Mouse (Mus musculus): ENCODE data around the gene Pctp. TPM values are rescaled to one million over a fixed set of nuclear protein-coding genes. Genes with fewer than 3 reads are reported as not detected.

Pctp gene
- total RNA-seq, 2 experiments from 2014 or later, result 17.8 to 25.4 TPM

DNA sequence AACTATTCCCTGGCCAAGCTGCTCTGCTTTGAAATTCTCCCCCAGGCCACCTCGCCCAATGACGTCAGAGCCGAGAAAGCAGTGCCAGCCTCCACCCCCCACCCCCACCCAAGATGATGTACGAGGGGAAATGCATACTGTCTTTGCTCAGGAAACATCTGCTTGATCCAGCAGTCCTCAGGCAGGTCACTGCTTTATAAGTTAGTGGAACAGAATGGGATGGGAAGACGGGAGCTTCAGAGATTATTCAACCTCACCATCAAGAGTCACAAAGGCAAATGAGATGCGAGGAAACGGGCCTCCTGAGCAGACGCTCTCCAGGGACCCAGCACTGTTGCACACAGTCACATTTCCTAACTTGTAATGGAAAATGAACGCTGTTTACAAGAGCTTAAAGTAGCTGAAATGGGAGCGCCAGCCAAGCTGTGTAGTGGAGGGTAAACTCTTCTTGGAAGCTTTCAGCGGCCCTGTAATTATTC lies 24.3 kb downstream of the Pctp start:
- 0 out of 2 replicates have a peak, but pooled peaks have one; percentile 17 for ATAC-seq (replicated peaks; ENCODE audit: poor library complexity)

DNA sequence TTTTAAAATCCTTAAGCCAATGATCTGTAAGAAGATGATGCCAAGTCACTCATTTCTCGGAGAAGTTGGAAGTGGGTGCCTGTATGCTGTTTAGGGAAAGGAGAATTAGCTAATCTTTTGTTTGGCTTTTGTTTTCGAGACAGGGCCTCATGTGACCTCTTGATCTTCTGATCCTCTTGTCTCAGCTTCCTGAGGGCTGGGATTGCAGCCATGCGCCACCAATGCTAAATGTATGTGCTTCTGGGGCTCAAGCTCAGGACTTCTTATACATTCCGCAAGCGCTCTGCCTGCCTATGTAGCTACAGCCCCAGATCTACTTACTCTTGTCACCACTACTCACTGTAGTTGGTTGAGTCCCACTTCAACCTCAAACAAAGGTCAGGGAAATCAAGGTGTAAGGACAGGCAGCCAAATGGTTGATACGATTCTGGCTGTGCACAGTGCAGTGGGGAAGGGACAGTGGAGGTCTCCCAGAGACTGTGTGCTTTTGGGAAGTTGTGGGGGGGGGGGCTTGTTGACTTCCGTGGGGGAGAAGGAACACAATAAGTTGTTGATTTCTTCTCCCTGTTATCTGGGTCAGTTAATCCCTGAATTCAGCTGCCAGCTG lies 24.8 kb downstream of the Pctp start:
- no peak for ATAC-seq (replicated peaks; ENCODE audit: poor library complexity)

DNA sequence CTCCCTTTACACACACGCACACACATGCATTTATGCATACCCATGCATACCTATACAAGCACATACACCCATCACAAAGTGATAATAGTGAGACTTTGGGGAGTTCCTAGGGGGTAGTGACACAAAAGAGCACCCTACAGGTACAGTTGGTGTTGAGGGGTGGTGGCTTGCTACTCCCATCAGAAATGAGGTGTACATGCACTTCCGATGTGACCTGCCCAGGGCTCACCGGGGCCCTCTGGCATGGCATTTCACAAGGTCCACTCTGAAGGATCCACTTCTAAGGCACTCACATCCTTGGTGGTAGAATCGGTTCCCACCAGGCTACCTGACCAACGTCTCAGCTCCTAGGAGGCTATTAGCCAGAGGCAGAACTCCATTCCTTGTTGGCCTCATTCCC lies 26.3 kb downstream of the Pctp start:
- no peak for ATAC-seq (replicated peaks; ENCODE audit: poor library complexity)

DNA sequence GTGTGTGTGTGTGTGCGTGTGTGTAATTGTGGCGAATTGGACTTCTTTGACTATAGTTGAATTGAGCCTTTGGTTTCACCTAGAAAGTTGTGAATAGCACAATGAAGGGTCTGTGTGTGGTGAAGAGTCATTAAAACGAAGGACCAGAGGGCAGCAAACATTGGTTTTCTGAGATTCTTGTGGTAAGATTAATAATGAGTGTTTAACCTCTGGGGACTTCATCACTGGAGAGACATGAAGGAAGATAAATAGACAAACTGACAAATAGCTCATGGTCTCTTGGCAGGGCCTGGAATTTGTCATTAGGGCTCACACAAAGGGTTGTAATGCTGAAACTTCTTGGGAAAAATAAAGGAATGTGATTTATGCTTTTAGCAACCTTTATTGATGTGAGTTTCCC lies 31.4 kb downstream of the Pctp start:
- no peak for ATAC-seq (replicated peaks; ENCODE audit: poor library complexity)

DNA sequence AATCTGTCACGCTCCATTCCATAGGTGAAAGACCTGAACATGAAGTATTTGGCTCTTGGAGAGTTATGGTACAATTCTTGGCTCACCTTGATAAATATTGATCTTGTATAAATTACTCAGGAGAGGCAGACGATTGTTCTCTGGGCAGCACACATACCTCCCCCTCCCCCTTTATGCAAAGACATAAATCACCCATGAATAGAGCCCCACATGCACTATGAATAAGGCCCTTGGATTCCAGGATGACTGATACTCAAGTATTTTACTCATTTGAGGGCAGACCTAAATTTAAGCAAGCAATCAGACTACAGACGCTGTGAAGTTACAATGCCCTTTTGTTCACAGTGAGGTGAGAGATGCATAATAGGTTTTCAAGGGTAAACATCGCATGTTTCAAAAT lies 32.0 kb downstream of the Pctp start:
- ATAC-seq (replicated peaks; ENCODE audit: poor library complexity), result no peak

DNA sequence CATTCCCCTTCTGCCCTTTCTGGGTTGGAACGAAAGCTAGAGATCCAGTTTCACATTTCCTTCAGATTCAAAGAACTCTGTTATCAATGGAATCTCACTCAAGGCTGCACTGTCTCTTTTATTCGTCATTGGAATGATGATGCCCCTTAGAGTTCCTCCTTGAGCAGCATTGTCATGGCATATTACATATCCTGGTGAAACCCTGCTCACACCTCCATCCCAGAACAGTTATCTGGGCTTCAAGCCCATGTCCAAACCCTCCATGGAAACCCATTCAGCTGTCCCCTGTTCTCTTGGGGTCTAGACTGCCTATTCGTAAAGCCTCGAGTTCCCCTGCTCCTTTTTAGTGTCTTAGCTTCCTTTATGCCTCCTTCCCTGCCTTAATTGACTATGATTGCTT lies 33.6 kb downstream of the Pctp start:
- ATAC-seq (replicated peaks; ENCODE audit: poor library complexity), result no peak

DNA sequence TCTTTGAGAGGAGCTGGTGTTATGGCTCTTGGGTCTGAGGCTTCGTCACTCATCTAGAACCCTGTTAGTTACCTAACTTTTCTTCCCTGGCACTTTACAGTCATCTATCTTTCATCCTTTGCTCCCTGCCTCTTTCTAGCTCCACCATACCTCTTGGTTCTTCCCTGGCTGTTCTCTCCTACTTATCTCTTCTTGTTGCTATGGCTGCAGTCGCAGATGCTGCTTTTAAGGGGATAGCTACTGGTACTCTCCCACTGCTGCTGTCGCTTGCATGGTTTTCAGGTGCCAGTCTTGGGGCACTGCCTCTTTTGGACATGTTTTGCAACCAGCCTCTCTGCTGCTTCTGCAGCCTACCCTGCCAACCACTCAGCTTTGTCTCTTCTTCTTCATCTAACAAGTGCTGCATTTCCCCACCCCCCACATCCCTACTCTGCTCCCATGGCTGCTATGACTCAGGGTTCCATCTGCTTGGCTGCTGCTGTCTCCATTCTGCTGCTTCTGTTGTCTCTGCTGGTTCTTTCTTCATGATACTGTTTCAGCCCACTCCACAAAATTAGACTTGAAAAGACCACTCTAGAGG lies 51.9 kb downstream of the Pctp start:
- no peak for ATAC-seq (replicated peaks; ENCODE audit: poor library complexity)

DNA sequence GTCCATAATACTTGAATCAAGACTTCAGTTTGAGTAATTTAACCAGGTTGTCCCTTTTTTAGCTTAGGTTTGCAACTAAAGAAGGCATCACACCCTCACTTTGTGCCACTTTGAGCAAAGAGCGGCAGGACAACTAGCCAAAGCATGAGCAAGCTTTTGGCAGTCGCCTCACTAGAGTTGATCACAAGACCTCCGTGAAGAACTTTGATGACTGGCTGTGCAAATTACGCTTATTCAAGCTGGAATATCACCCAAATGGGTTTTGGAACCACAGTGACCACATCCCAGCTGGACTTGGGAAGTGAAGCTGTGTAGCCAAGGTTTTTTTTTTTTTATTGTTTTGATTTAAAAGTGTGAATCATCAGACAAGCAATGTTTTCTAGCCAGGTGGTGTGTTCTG lies 54.9 kb downstream of the Pctp start:
- no peak for ATAC-seq (replicated peaks; ENCODE audit: poor library complexity)

DNA sequence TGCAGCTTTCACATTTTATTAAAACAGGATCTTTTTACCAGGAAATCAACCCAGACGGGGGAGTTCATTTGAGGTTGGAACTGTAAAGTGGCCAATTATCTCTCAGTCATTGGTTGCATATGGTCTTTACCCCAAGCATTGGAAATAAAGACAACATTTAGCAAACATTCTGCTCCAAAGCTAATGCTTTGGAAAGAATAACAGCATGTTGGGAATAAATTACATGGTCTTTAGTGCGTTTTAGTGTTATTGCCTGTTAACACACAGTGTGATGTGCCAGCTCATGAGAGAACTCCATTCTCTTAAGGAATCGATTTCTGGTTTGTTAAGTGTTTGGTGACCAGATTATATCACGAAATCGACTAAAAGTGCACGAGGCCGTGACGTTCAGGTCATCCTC lies 57.5 kb downstream of the Pctp start:
- ATAC-seq (replicated peaks; ENCODE audit: poor library complexity), result no peak

DNA sequence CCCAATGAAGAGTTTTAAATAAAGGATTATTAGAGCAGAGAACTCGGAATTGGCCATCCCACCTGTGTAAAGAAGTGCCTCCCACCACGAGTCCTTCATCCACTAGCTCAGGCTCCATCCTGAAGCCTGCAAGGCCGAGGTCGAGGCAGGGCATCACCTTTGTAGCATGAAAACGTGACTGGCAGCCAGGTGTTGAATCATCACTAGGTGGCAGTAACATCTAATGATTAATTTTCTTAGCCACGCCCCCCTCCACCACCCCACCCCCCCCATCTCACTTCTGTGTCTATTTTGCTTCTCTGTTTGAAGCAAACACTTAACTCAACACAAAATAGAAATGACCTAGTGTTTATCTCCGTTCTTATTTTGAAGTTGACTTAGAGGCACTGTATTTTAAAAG lies 65.5 kb downstream of the Pctp start:
- ATAC-seq (replicated peaks; ENCODE audit: poor library complexity), result peak; percentile 85

Other genes with a start within 250 kb of the Pctp start
- not detected in 2 replicates for gene Ankfn1, start 225.2 kb downstream of the Pctp start, total RNA-seq (2015)
- gene Ankfn1, start 225.2 kb downstream of the Pctp start, total RNA-seq (2017), result not detected in 2 replicates
- gene Tmem100, start 27.5 kb upstream of the Pctp start, total RNA-seq (2015), result 0.22 TPM in 1 of 2 replicates, not detected in the other
- 0.17 TPM in 1 of 2 replicates, not detected in the other for gene Tmem100, start 27.5 kb upstream of the Pctp start, total RNA-seq (2017)
- 4.5 and 5.7 TPM in 2 replicates for gene Gm45716, start 184.8 kb upstream of the Pctp start, total RNA-seq (2015)
- 7.0 and 12.2 TPM in 2 replicates for gene Gm45716, start 184.8 kb upstream of the Pctp start, total RNA-seq (2017)
- 19.0 and 20.5 TPM in 2 replicates for gene Mmd, start 246.6 kb upstream of the Pctp start, total RNA-seq (2015)
- gene Mmd, start 246.6 kb upstream of the Pctp start, total RNA-seq (2017), result 16.0 and 17.7 TPM in 2 replicates

Measured in megakaryocyte progenitor cell, adult 5-6 weeks (primary cell).